Mouse (Mus musculus) pancreas, adult 10 weeks (tissue): ENCODE measurements around the gene Msx2. TPM values are rescaled to one million over a fixed set of nuclear protein-coding genes. Genes with fewer than 3 reads are reported as not detected.

Experiments used
- polyA plus RNA-seq: library from polyadenylated mRNA; stranded (reverse); fragments of 350-450 nt; fragmentation: Illumina TruSeq; extraction: RNeasy Lipid Tissue Mini Kit (QIAGEN cat#74804); gene quantifications from one replicate; pipeline ENCODE4 v1.2.3, GENCODE M21; 2015; ENCODE audit warnings: low read depth, low replicate concordance; ENCODE audit not compliant: insufficient read depth

Gene Msx2
- not detected for polyA plus RNA-seq

GRCm38 (mm10) chr13:53472614-53473124 is at the start of gene Msx2:
Msx2 (minus strand) TSS chr13:53473074.

Other genes with a start within 250 kb of the Msx2 start
- gene Ror2, start 186.9 kb downstream of the Msx2 start, polyA plus RNA-seq = 2.3 TPM
- 6.6 TPM for gene Sptlc1, start 95.7 kb downstream of the Msx2 start, polyA plus RNA-seq